13 mouse cellular contexts compared by ENCODE assay signal in the genomic region with DNA sequence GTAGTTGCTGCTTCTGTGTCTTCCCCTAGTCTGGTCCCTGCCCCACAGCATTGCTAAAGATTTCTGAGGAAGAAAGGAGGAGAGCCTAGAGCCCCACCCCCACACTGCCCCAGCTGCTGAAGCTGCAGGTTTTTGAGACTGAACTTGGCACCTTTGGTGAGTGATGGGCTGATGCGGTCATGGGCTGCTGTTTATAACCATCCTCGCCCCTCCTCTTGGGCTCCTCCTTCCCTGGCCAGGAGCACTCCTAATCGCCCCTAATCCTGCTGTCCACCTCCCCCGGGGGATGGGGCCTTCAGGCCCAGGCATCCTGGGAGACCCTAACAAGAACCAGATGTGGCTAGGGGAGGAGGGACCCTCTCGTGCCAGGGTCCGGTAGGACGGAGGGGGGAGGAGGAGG. TPM values are rescaled to one million over a fixed set of nuclear protein-coding genes. Genes with fewer than 3 reads are reported as not detected.
A peak's percentile ranks its signal among the peaks of the same experiment; 100 is the strongest.
DNase-seq lines count a peak whose midpoint lies in the region; ATAC-seq and TF ChIP-seq lines count a peak whose summit lies in the region.
"Had no signal": no experiment of that assay in that cellular context is flagged by ENCODE, and none has a peak within 500 bp of the region (broad histone marks: within the 10 kb centered on the region; RNA-seq: fewer than 3 reads in every experiment).

No protein-coding gene starts in this region.

- 0 out of 2 replicates have a peak overlapping the region, but pooled peaks have one; percentile 37 for H3K9ac ChIP-seq in hindbrain, embryonic 11.5 days (ENCODE audit: low read depth, low read length)
- H3K9ac ChIP-seq in hindbrain, embryonic 12.5 days, result no peak overlapping the region
- H3K9ac ChIP-seq in stomach, embryonic 14.5 days (replicated peaks; ENCODE audit: low read depth, low read length), result no peak overlapping the region
- no peak overlapping the region for H3K9ac ChIP-seq in stomach, postnatal 0 days (ENCODE audit: low read length)
- no peak overlapping the region for H3K9ac ChIP-seq in kidney, embryonic 15.5 days
- H3K9ac ChIP-seq: hindbrain, embryonic 15.5 days had no signal

- H3K4me1 ChIP-seq in hindbrain, embryonic 11.5 days (replicated peaks; ENCODE audit: control insufficient read depth, insufficient read depth, low read length), result no peaks in the 10 kb centered on the region
- H3K4me1 ChIP-seq in hindbrain, embryonic 12.5 days, result peaks cover 15% of the 10 kb centered on the region
- peaks cover 30% of the 10 kb centered on the region for H3K4me1 ChIP-seq in stomach, embryonic 14.5 days (ENCODE audit: control insufficient read depth, insufficient read depth, low read length)
- 0 out of 2 replicates have a peak, but pooled peaks cover 4% of the 10 kb centered on the region for H3K4me1 ChIP-seq in stomach, postnatal 0 days (replicated peaks; ENCODE audit: control insufficient read depth, insufficient read depth)
- H3K4me1 ChIP-seq in kidney, embryonic 15.5 days, result peaks cover 26% of the 10 kb centered on the region
- H3K4me1 ChIP-seq: hindbrain, embryonic 15.5 days had no signal

- peak; percentile 27 for DNase-seq in hindbrain, embryonic 11.5 days (ENCODE audit: low spot score)
- DNase-seq in stomach, postnatal 0 days (ENCODE audit: low spot score), result no peak
- DNase-seq in yolk sac, embryonic 10.5 days (ENCODE audit: low spot score), result peak; percentile 81
- DNase-seq in cerebellum, postnatal 4 days (ENCODE audit: low spot score in 2 of 2), result no peak
- no peak for DNase-seq in urinary bladder, postnatal 14 days (ENCODE audit: low spot score)
- DNase-seq: cerebellum, adult 11-12 months had no signal

- no peak for TF ChIP-seq CTCF in stomach, postnatal 0 days (IDR thresholded peaks at IDR 0.05; ENCODE audit: low read depth)

- 13% methylated on average over 6 of the region's 7 CpGs for WGBS in hindbrain, embryonic 11.5 days
- WGBS in hindbrain, embryonic 12.5 days, result 8% methylated on average over 7 of the region's 7 CpGs
- 16% methylated on average over 7 of the region's 7 CpGs for WGBS in stomach, embryonic 14.5 days
- 44% methylated on average over 7 of the region's 7 CpGs for WGBS in stomach, postnatal 0 days
- WGBS in kidney, embryonic 15.5 days, result 12% methylated on average over 7 of the region's 7 CpGs

- H3K27me3 ChIP-seq in hindbrain, embryonic 11.5 days (ENCODE audit: control insufficient read depth, insufficient read depth, low read length), result no peaks in the 10 kb centered on the region
- H3K27me3 ChIP-seq in hindbrain, embryonic 12.5 days, result peaks cover 21% of the 10 kb centered on the region
- no peaks in the 10 kb centered on the region for H3K27me3 ChIP-seq in stomach, embryonic 14.5 days (ENCODE audit: control insufficient read depth, insufficient read depth, low read length)
- H3K27me3 ChIP-seq in stomach, postnatal 0 days (ENCODE audit: control insufficient read depth, insufficient read depth, low read length), result no peaks in the 10 kb centered on the region
- 0 out of 2 replicates have a peak, but pooled peaks cover 3% of the 10 kb centered on the region for H3K27me3 ChIP-seq in kidney, embryonic 15.5 days

- no peak overlapping the region for H3K4me3 ChIP-seq in hindbrain, embryonic 11.5 days (ENCODE audit: low read depth, low read length)
- no peak overlapping the region for H3K4me3 ChIP-seq in hindbrain, embryonic 12.5 days
- H3K4me3 ChIP-seq in stomach, embryonic 14.5 days (ENCODE audit: low read depth, low read length), result no peak overlapping the region
- no peak overlapping the region for H3K4me3 ChIP-seq in stomach, postnatal 0 days (ENCODE audit: low read depth, low read length)
- H3K4me3 ChIP-seq in kidney, embryonic 15.5 days (replicated peaks), result no peak overlapping the region
- H3K4me3 ChIP-seq: erythroblast, embryonic 14.5 days; hindbrain, embryonic 15.5 days had no signal

- TF ChIP-seq EP300 in stomach, postnatal 0 days (optimal IDR thresholded peaks at IDR 0.05), result no peak

- ATAC-seq in hindbrain, embryonic 11.5 days (ENCODE audit: low FRiP score), result no peak
- ATAC-seq in hindbrain, embryonic 12.5 days (ENCODE audit: low FRiP score), result no peak
- ATAC-seq in stomach, embryonic 14.5 days (ENCODE audit: insufficient number of reproducible peaks, insufficient read depth, low FRiP score, low read depth), result peak; percentile 40; the same call in 1 of the 2 replicates
- ATAC-seq in stomach, postnatal 0 days (ENCODE audit: low FRiP score, low TSS enrichment), result no peak
- ATAC-seq in kidney, embryonic 15.5 days (replicated peaks; ENCODE audit: low FRiP score), result peak; percentile 40; the same call in 1 of the 2 replicates
- ATAC-seq: CD4-positive, CD25-positive, alpha-beta regulatory T cell, adult 4 months had no signal

- H3K36me3 ChIP-seq in hindbrain, embryonic 11.5 days (ENCODE audit: control insufficient read depth, insufficient read depth, low read length), result no peaks in the 10 kb centered on the region
- H3K36me3 ChIP-seq in hindbrain, embryonic 12.5 days, result no peaks in the 10 kb centered on the region
- no peaks in the 10 kb centered on the region for H3K36me3 ChIP-seq in stomach, embryonic 14.5 days (ENCODE audit: control insufficient read depth, insufficient read depth, low read length)
- no peaks in the 10 kb centered on the region for H3K36me3 ChIP-seq in stomach, postnatal 0 days (ENCODE audit: control insufficient read depth, insufficient read depth, low read length)
- H3K36me3 ChIP-seq in kidney, embryonic 15.5 days, result no peaks in the 10 kb centered on the region
- H3K36me3 ChIP-seq: hindbrain, embryonic 15.5 days had no signal

- H3K4me2 ChIP-seq in hindbrain, embryonic 11.5 days (replicated peaks; ENCODE audit: low read depth, low read length), result no peak overlapping the region
- H3K4me2 ChIP-seq in hindbrain, embryonic 12.5 days (replicated peaks), result no peak overlapping the region
- H3K4me2 ChIP-seq in stomach, embryonic 14.5 days (replicated peaks; ENCODE audit: low read depth, low read length), result no peak overlapping the region
- no peak overlapping the region for H3K4me2 ChIP-seq in stomach, postnatal 0 days (replicated peaks; ENCODE audit: low read depth)
- H3K4me2 ChIP-seq in kidney, embryonic 15.5 days, result 0 out of 2 replicates have a peak overlapping the region, but pooled peaks have one; percentile 4
- H3K4me2 ChIP-seq: hindbrain, embryonic 15.5 days had no signal

- no peaks in the 10 kb centered on the region for H3K9me3 ChIP-seq in hindbrain, embryonic 11.5 days (ENCODE audit: control insufficient read depth, low read length)
- no peaks in the 10 kb centered on the region for H3K9me3 ChIP-seq in hindbrain, embryonic 12.5 days (replicated peaks)
- no peaks in the 10 kb centered on the region for H3K9me3 ChIP-seq in stomach, embryonic 14.5 days (ENCODE audit: control insufficient read depth, low read depth, low read length)
- H3K9me3 ChIP-seq in stomach, postnatal 0 days (ENCODE audit: control insufficient read depth, low read length), result no peaks in the 10 kb centered on the region
- H3K9me3 ChIP-seq in kidney, embryonic 15.5 days (replicated peaks), result no peaks in the 10 kb centered on the region
- H3K9me3 ChIP-seq: hindbrain, embryonic 15.5 days had no signal

- H3K27ac ChIP-seq in hindbrain, embryonic 11.5 days (ENCODE audit: low read depth, low read length), result no peak overlapping the region
- no peak overlapping the region for H3K27ac ChIP-seq in hindbrain, embryonic 12.5 days
- peak overlapping the region; percentile 48; the same call in 1 of the 2 replicates for H3K27ac ChIP-seq in stomach, embryonic 14.5 days (ENCODE audit: low read length)
- H3K27ac ChIP-seq in stomach, postnatal 0 days (replicated peaks), result no peak overlapping the region
- H3K27ac ChIP-seq in kidney, embryonic 15.5 days, result no peak overlapping the region
- H3K27ac ChIP-seq: hindbrain, embryonic 15.5 days; macrophage had no signal

RNA-seq across cellular contexts. Expression of a gene that starts 9.5 kb away (rescaled TPM):
- 1.3 and 1.6 TPM in 2 replicates for polyA plus RNA-seq in hindbrain, embryonic 11.5 days (2014; fragmentation: Nextera tagmentation; extraction: Ambion mirVana)
- polyA plus RNA-seq in hindbrain, embryonic 12.5 days (2016; fragmentation: Nextera tagmentation; extraction: Ambion mirVana), result 1.3 and 1.9 TPM in 2 replicates
- polyA plus RNA-seq in stomach, embryonic 14.5 days (2014; fragmentation: Nextera tagmentation; extraction: Ambion mirVana), result 27.6 and 28.4 TPM in 2 replicates
- 9.6 and 10.7 TPM in 2 replicates for polyA plus RNA-seq in stomach, postnatal 0 days (2015; fragmentation: Nextera tagmentation; extraction: Ambion mirVana)
- 3.3 and 4.2 TPM in 2 replicates for polyA plus RNA-seq in kidney, embryonic 15.5 days (2015; fragmentation: Nextera tagmentation; extraction: Ambion mirVana)

RNA-seq across cellular contexts. Expression of a gene that starts 27.0 kb away (rescaled TPM):
- polyA plus RNA-seq in hindbrain, embryonic 11.5 days (2014; fragmentation: Nextera tagmentation; extraction: Ambion mirVana), result 80.1 and 96.5 TPM in 2 replicates
- 60.3 and 62.4 TPM in 2 replicates for polyA plus RNA-seq in hindbrain, embryonic 12.5 days (2016; fragmentation: Nextera tagmentation; extraction: Ambion mirVana)
- polyA plus RNA-seq in stomach, embryonic 14.5 days (2014; fragmentation: Nextera tagmentation; extraction: Ambion mirVana), result 65.1 and 70.4 TPM in 2 replicates
- 27.8 and 29.2 TPM in 2 replicates for polyA plus RNA-seq in stomach, postnatal 0 days (2015; fragmentation: Nextera tagmentation; extraction: Ambion mirVana)
- 109 and 111 TPM in 2 replicates for polyA plus RNA-seq in kidney, embryonic 15.5 days (2015; fragmentation: Nextera tagmentation; extraction: Ambion mirVana)

RNA-seq across cellular contexts. Expression of a gene that starts 27.2 kb away (rescaled TPM):
- polyA plus RNA-seq in hindbrain, embryonic 11.5 days (2014; fragmentation: Nextera tagmentation; extraction: Ambion mirVana), result 349 and 363 TPM in 2 replicates
- polyA plus RNA-seq in hindbrain, embryonic 12.5 days (2016; fragmentation: Nextera tagmentation; extraction: Ambion mirVana), result 313 and 342 TPM in 2 replicates
- polyA plus RNA-seq in stomach, embryonic 14.5 days (2014; fragmentation: Nextera tagmentation; extraction: Ambion mirVana), result 453 and 489 TPM in 2 replicates
- 330 and 370 TPM in 2 replicates for polyA plus RNA-seq in stomach, postnatal 0 days (2015; fragmentation: Nextera tagmentation; extraction: Ambion mirVana)
- polyA plus RNA-seq in kidney, embryonic 15.5 days (2015; fragmentation: Nextera tagmentation; extraction: Ambion mirVana), result 477 and 511 TPM in 2 replicates

RNA-seq across cellular contexts. Expression of a gene that starts 48.3 kb away (rescaled TPM):
- polyA plus RNA-seq in hindbrain, embryonic 11.5 days (2014; fragmentation: Nextera tagmentation; extraction: Ambion mirVana), result 139 and 153 TPM in 2 replicates
- polyA plus RNA-seq in hindbrain, embryonic 12.5 days (2016; fragmentation: Nextera tagmentation; extraction: Ambion mirVana), result 175 and 183 TPM in 2 replicates
- 112 and 114 TPM in 2 replicates for polyA plus RNA-seq in stomach, embryonic 14.5 days (2014; fragmentation: Nextera tagmentation; extraction: Ambion mirVana)
- 36.3 TPM in 2 replicates for polyA plus RNA-seq in stomach, postnatal 0 days (2015; fragmentation: Nextera tagmentation; extraction: Ambion mirVana)
- 95.3 and 108 TPM in 2 replicates for polyA plus RNA-seq in kidney, embryonic 15.5 days (2015; fragmentation: Nextera tagmentation; extraction: Ambion mirVana)

Comparison
In these comparisons a context has a peak if more than half of its experiments do, and no peak if none do; other contexts are left out.
1. ATAC-seq: peak in stomach, embryonic 14.5 days (single experiment) and kidney, embryonic 15.5 days (single experiment); none in hindbrain, embryonic 11.5 days (single experiment), hindbrain, embryonic 12.5 days (single experiment) and stomach, postnatal 0 days (single experiment).
2. DNase-seq: peak in hindbrain, embryonic 11.5 days (single experiment) and yolk sac, embryonic 10.5 days (single experiment); none in stomach, postnatal 0 days (single experiment), cerebellum, postnatal 4 days (0 of 2) and urinary bladder, postnatal 14 days (single experiment).